Mouse (Mus musculus) heart, postnatal 14 days (tissue): ENCODE measurements at regions not wholly inside any gene's neighbourhood (a gene's known extent, or its start where the extent isn't known, plus 50 kb on each side); places are given as distances from the start of the nearest gene placed in this dataset.

Source experiments
- DNase-seq, 2 experiments: peaks; one replicate each; pipeline ENCODE4 v3.0.0; 2021 to 2022
- intact Hi-C: fragments of 180-260 bp; cut with DNase I; formaldehyde crosslinking; loops from one replicate; pipeline ENCODE4 v1.15.1; 2025

- no peak for DNase-seq
- intact Hi-C loops, result no loop called here
Observed at GRCm38 (mm10) chr3:117938426-117938825, 69.7 kb upstream of the Snx7 start.

GRCm38 (mm10) chr3:117927527-117927926, 58.8 kb upstream of the Snx7 start:
- intact Hi-C loops, result no loop called here
- DNase-seq, result no peak
